In the genomic region with DNA sequence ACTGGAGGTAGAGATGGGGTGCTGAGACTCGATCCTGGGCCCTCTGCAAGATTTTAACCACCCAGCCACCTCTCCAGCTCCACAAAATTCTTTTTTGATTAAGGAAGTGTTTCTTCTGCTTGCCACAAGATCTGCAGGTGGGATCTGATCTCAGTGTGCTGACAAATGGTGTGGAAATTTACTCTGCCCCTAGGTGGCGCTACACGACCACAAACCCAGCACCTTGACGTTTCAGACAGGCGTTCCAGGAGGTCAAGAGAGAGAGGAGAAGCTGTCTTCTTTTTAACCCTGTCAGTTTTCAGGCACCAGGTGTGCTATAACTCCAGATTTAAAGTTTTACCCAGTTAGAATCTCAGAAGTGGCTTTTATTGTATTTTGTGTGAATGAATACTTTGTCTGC, we compare ENCODE assay signal across 1 mouse cellular context.
TF ChIP-seq lines count a peak whose summit lies in the region.

No protein-coding gene starts in this region.

TF ChIP-seq in CH12.LX, 34 proteins besides CTCF, POLR2A, EP300 and RAD21 (continued from another document):
- TF ChIP-seq IRF4 (IDR thresholded peaks at IDR 0.05; ENCODE audit: low read depth, low read length) (0 out of 2 replicates have a peak, but pooled peaks have one; percentile 42), MAFK (IDR thresholded peaks at IDR 0.05; ENCODE audit: insufficient replicate concordance, low read length) (no peak), MEF2A (IDR thresholded peaks at IDR 0.05; ENCODE audit: borderline replicate concordance, low read depth, low read length) (no peak), TBP (conservative IDR thresholded peaks at IDR 0.05; ENCODE audit: low read depth, low read length) (no peak), USF1 (IDR thresholded peaks at IDR 0.05; ENCODE audit: low read depth, low read length) (no peak)
